Mouse (Mus musculus) liver, embryonic 15.5 days (tissue): ENCODE results near the gene Nsun3. TPM values are rescaled to one million over a fixed set of nuclear protein-coding genes. Genes with fewer than 3 reads are reported as not detected.

Experiments
- ATAC-seq: fragments of 200-750 bp; cut with Nextera tagmentation; 2 replicates; pipeline ENCODE4 v1.8.0; 2017; ENCODE audit warnings: moderate number of reproducible peaks, mild to moderate bottlenecking, moderate library complexity; ENCODE audit not compliant: insufficient read depth
- H3K27ac ChIP-seq: fragments of 300-500 bp; sonication (generic); replicated peaks from 2 replicates; pipeline ENCODE4 v1.5.1; 2015; ENCODE audit warnings: mild to moderate bottlenecking, inconsistent platforms
- H3K27me3 ChIP-seq: fragments of 300-500 bp; sonication (generic); 2 replicates; pipeline ENCODE4 v1.6.1; 2015; ENCODE audit warnings: mild to moderate bottlenecking, inconsistent platforms
- H3K36me3 ChIP-seq: fragments of 300-500 bp; sonication (generic); replicated peaks from 2 replicates; pipeline ENCODE4 v1.6.1; 2015; ENCODE audit warnings: moderate library complexity, mild to moderate bottlenecking, inconsistent platforms
- H3K4me1 ChIP-seq: fragments of 300-500 bp; sonication (generic); replicated peaks from 2 replicates; pipeline ENCODE4 v1.6.1; 2015; ENCODE audit warnings: inconsistent platforms
- H3K4me2 ChIP-seq: fragments of 300-500 bp; sonication (generic); 2 replicates; pipeline ENCODE4 v1.6.1; 2015; ENCODE audit warnings: moderate library complexity, mild to moderate bottlenecking, inconsistent platforms
- H3K4me3 ChIP-seq: fragments of 300-500 bp; sonication (generic); replicated peaks from 2 replicates; pipeline ENCODE4 v1.5.1; 2015; ENCODE audit warnings: mild to moderate bottlenecking, inconsistent platforms
- H3K9ac ChIP-seq: fragments of 300-500 bp; sonication (generic); 2 replicates; pipeline ENCODE4 v1.6.1; 2015; ENCODE audit warnings: moderate library complexity, mild to moderate bottlenecking, inconsistent platforms
- H3K9me3 ChIP-seq: fragments of 300-500 bp; sonication (generic); replicated peaks from 2 replicates; pipeline ENCODE4 v1.6.1; 2016; ENCODE audit warnings: inconsistent platforms
- WGBS: fragments of 180-500 bp; shearing (Covaris S2); methylation state at CpG from one replicate; pipeline ENCODE4 v1.1.7; 2015; ENCODE audit warnings: mixed read lengths; ENCODE audit not compliant: insufficient replicate concordance; 5-methylcytosine and 5-hydroxymethylcytosine counted together
- polyA plus RNA-seq: library from polyadenylated mRNA; unstranded; fragments of >200 nt; fragmentation: Nextera tagmentation; extraction: Ambion mirVana; gene quantifications from 2 replicates; pipeline ENCODE4 v1.2.1, GENCODE M21; 2015

Nsun3 gene
- polyA plus RNA-seq, 1 experiment from 2014 or later, result 4.6 TPM

DNA sequence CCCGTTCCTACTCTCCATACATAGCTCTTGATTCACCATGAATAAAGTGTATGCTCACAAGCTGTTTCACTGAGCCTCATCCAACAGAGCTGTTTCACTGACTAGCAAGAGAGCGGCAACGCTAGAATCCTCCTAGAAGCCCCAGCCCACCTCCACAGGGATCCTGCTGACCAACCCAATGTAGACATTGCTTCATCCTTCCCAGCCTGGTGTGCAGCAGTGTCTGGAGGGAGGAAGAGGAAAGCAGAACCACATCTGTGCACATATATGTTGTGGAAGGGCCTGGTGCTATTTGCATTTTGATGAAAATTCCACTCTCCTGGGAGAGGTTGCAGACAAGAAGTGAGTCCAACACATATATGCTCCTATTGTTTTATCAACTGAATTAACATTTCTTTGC, 18.0 kb upstream of the Nsun3 start:
- WGBS, result 87% methylated on average over 3 of the region's 3 CpGs
- no peak for ATAC-seq

DNA sequence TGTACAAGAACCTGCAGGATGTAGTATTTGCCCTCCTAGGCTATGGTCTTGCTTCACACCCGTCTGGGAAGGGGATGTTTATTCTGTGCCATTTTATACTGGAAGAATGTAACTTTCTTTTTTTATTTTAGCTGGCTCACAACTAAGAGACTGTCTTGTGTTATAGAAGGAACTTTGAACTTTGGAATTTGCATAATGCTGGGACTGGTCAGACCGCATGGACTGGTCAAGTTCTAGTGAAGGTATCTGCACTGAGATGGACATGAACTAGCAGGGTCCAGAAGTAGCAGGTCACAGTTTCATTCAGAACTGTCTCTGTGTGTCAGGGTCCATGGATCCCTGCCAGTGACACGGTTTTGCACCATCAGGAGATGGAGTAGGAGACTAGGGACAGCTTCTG, 13.2 kb upstream of the Nsun3 start:
- 49% methylated on average over 3 of the region's 3 CpGs for WGBS
- no peak overlapping the region for H3K4me2 ChIP-seq
- H3K27me3 ChIP-seq, result no peaks in the 10 kb centered on the region
- no peak overlapping the region for H3K9ac ChIP-seq
- no peaks in the 10 kb centered on the region for H3K36me3 ChIP-seq
- no peaks in the 10 kb centered on the region for H3K4me1 ChIP-seq
- H3K4me3 ChIP-seq, result no peak overlapping the region
- no peak overlapping the region for H3K27ac ChIP-seq
- ATAC-seq, result no peak; the same call in 1 of the 2 replicates
- H3K9me3 ChIP-seq, result no peaks in the 10 kb centered on the region

More for the DNA sequence above, 18.0 kb upstream of the Nsun3 start:
- Histone ChIP-seq H3K4me2 (no peak overlapping the region), H3K4me1 (no peaks in the 10 kb centered on the region), H3K4me3 (no peak overlapping the region), H3K36me3 (no peaks in the 10 kb centered on the region), H3K9me3 (no peaks in the 10 kb centered on the region), H3K9ac (no peak overlapping the region), H3K27me3 (no peaks in the 10 kb centered on the region), H3K27ac (no peak overlapping the region)

DNA sequence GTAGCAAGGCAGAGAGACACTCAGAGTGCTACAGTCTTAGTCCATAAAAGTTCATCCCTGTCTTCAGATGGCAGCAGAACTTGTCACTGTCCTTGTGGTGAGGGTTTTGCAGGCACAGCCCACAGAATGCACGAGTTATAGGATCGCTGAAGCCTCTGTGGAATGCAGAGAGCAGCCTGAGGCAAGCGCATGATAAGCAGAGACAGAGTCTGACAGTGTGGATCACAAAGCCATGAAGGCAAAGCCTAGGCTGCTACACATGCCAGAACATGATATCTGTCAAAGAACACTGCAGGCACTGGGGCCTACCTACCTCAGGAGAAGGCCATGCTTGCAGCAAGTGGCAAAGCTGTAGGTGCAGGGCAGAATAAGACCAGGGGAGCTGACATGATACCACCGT, 12.8 kb upstream of the Nsun3 start:
- no peak overlapping the region for H3K9ac ChIP-seq
- no peaks in the 10 kb centered on the region for H3K27me3 ChIP-seq
- 66% methylated on average over 4 of the region's 4 CpGs for WGBS
- no peaks in the 10 kb centered on the region for H3K36me3 ChIP-seq
- 0 out of 2 replicates have a peak, but pooled peaks have one; percentile 25 for ATAC-seq
- no peak overlapping the region for H3K4me3 ChIP-seq
- no peaks in the 10 kb centered on the region for H3K4me1 ChIP-seq
- H3K4me2 ChIP-seq, result no peak overlapping the region
- H3K27ac ChIP-seq, result no peak overlapping the region
- no peaks in the 10 kb centered on the region for H3K9me3 ChIP-seq

DNA sequence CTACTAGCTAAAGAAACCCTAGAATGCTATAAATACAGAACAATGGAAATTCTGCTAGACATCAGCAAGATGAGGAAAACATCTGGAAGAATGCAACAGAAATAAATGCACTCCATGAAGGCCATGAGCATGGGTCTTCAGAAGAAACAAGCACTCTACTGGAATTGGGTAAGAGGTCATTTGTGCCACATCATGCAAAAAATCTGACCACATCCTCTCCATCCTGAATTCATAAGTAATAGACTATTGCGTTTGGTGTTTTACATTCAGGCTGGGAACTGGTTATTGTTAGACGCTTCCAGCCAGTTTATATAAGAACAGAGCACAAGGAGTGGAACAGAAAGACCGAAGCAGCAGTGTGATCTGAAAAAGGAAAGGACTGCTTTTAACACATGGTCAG, 12.2 kb upstream of the Nsun3 start:
- Histone ChIP-seq H3K4me2 (no peak overlapping the region), H3K9me3 (no peaks in the 10 kb centered on the region), H3K27ac (no peak overlapping the region), H3K36me3 (no peaks in the 10 kb centered on the region), H3K4me3 (no peak overlapping the region), H3K27me3 (no peaks in the 10 kb centered on the region), H3K4me1 (no peaks in the 10 kb centered on the region), H3K9ac (no peak overlapping the region)
- no peak for ATAC-seq
- WGBS, result 72% methylated on average over 3 of the region's 3 CpGs

DNA sequence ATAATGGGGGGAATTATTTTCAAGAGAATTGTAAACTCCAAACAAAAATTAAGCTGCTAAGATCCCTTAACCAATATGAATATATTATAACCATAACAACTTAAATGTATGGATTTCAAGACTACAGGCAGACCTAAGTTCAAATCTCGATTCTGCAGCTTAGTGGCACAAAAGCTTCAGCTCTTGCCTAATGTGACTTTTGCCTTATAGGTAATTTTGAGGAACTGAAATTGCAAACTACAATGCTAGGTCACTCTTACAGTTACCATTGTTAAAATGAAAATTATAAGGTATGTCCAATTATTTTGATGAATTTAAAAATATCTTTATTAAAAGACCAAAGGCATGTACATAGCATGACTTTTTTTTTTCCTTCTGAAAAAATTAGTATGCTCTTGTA, 10.0 kb upstream of the Nsun3 start:
- ATAC-seq, result no peak
- WGBS, result 33% methylated on average over 1 of the region's 1 CpGs
- no peaks in the 10 kb centered on the region for H3K27me3 ChIP-seq
- no peaks in the 10 kb centered on the region for H3K36me3 ChIP-seq
- no peak overlapping the region for H3K27ac ChIP-seq
- H3K4me1 ChIP-seq, result no peaks in the 10 kb centered on the region
- no peak overlapping the region for H3K4me2 ChIP-seq
- no peak overlapping the region for H3K9ac ChIP-seq
- H3K4me3 ChIP-seq, result no peak overlapping the region
- no peaks in the 10 kb centered on the region for H3K9me3 ChIP-seq

- H3K36me3 ChIP-seq, result peaks cover 3% of the 10 kb centered on the region; the same call in 1 of the 2 replicates
Measured at GRCm38 (mm10) chr16:62782229-62782628, 4.4 kb downstream of the Nsun3 start.

GRCm38 (mm10) chr16:62778282-62778681, 8.3 kb downstream of the Nsun3 start:
- Histone ChIP-seq H3K36me3 (peaks cover 8% of the 10 kb centered on the region), H3K27me3 (no peaks in the 10 kb centered on the region), H3K4me1 (no peaks in the 10 kb centered on the region), H3K9ac (no peak overlapping the region), H3K4me2 (no peak overlapping the region), H3K4me3 (no peak overlapping the region), H3K27ac (no peak overlapping the region), H3K9me3 (no peaks in the 10 kb centered on the region)
- ATAC-seq, result no peak
- WGBS, result 83% methylated on average over 10 of the region's 10 CpGs

More at GRCm38 (mm10) chr16:62782229-62782628, 4.4 kb downstream of the Nsun3 start:
- H3K9ac ChIP-seq, result no peak overlapping the region
- H3K4me1 ChIP-seq, result peaks cover 17% of the 10 kb centered on the region
- no peak for ATAC-seq
- no peaks in the 10 kb centered on the region for H3K9me3 ChIP-seq
- H3K4me2 ChIP-seq, result no peak overlapping the region
- no peaks in the 10 kb centered on the region for H3K27me3 ChIP-seq
- no peak overlapping the region for H3K4me3 ChIP-seq
- WGBS, result 40% methylated on average over 5 of the region's 5 CpGs
- no peak overlapping the region for H3K27ac ChIP-seq

GRCm38 (mm10) chr16:62776034-62776433, 10.6 kb downstream of the Nsun3 start:
- Histone ChIP-seq H3K9me3 (no peaks in the 10 kb centered on the region), H3K4me2 (no peak overlapping the region), H3K4me3 (no peak overlapping the region), H3K36me3 (peaks cover 8% of the 10 kb centered on the region; the same call in 1 of the 2 replicates), H3K9ac (no peak overlapping the region), H3K27ac (no peak overlapping the region), H3K4me1 (no peaks in the 10 kb centered on the region), H3K27me3 (no peaks in the 10 kb centered on the region)
- no peak for ATAC-seq
- WGBS, result 83% methylated on average over 11 of the region's 11 CpGs

- 73% methylated on average over 4 of the region's 4 CpGs for WGBS
- no peaks in the 10 kb centered on the region for H3K9me3 ChIP-seq
- no peak overlapping the region for H3K27ac ChIP-seq
- no peaks in the 10 kb centered on the region for H3K4me1 ChIP-seq
- H3K4me3 ChIP-seq, result no peak overlapping the region
- no peak overlapping the region for H3K4me2 ChIP-seq
- no peak overlapping the region for H3K9ac ChIP-seq
- H3K36me3 ChIP-seq, result peaks cover 9% of the 10 kb centered on the region; the same call in 1 of the 2 replicates
- no peaks in the 10 kb centered on the region for H3K27me3 ChIP-seq
- ATAC-seq, result no peak
Measured at GRCm38 (mm10) chr16:62773462-62773861, 13.2 kb downstream of the Nsun3 start.

DNA sequence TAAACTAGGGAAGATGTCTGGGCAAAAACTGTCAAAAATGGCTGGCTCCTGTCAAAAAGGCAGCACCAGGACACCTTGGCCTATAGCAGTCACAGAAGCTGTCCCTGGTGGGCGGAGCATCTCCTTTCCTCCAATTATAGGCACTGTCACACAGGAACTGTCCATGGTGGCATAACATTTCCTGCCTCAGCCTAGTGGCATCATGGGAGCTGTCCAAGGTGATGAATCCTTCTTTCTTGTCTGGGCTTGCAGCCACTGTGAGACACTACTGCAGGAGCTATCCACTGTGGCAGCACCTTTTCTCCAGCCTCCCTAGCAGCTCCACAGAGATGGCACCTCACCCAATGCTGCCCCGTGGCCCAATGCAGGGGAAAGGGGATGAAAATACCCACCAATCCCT, 28.3 kb downstream of the Nsun3 start:
- 76% methylated on average over 2 of the region's 2 CpGs for WGBS
- Histone ChIP-seq H3K4me3 (no peak overlapping the region), H3K4me1 (no peaks in the 10 kb centered on the region), H3K36me3 (no peaks in the 10 kb centered on the region; the same call in 1 of the 2 replicates), H3K4me2 (no peak overlapping the region), H3K9ac (no peak overlapping the region), H3K27ac (no peak overlapping the region), H3K27me3 (no peaks in the 10 kb centered on the region), H3K9me3 (no peaks in the 10 kb centered on the region)
- no peak for ATAC-seq

DNA sequence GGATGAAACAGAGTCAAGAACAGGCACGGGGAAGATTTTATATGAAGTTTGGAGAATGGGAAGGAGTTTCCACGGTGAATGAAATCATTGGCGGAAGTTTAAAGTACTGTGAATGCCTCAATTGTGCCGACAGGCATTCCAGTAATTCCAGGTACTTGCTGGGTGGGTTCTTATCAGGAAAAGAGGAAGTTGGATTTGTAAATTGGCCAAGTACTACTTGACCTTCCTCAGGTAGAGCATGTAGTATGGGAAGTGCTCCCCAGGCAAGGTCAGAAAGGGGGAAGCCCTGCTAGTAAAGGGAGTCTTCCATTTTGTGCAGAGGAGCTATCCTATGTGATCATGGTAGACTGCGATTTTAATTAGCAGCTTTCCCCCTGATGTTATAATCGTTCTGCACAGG, 31.3 kb downstream of the Nsun3 start:
- Histone ChIP-seq H3K4me1 (no peaks in the 10 kb centered on the region), H3K9ac (no peak overlapping the region), H3K27ac (no peak overlapping the region), H3K4me2 (no peak overlapping the region), H3K9me3 (no peaks in the 10 kb centered on the region), H3K27me3 (no peaks in the 10 kb centered on the region), H3K4me3 (no peak overlapping the region), H3K36me3 (no peaks in the 10 kb centered on the region; the same call in 1 of the 2 replicates)
- WGBS, result 73% methylated on average over 6 of the region's 6 CpGs
- no peak for ATAC-seq

DNA sequence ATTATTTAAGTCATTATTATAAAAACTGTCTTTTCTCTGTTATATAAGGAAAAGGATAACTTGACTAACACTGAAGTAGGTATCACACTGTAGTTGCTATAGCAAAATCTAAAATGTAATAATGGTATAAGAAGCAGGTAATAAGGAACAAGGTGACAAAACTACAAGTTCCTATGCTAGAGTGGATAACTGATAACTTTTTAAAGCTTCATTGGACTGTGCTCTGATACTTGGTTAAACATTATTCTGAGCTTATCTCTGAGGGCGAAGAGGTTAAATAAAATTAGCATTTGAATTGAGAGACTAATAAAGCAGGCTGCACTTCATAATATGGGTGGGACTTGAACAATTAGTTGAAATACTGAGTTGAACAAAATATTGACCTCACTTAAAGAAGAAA, 33.0 kb downstream of the Nsun3 start:
- H3K36me3 ChIP-seq, result no peaks in the 10 kb centered on the region; the same call in 1 of the 2 replicates
- H3K9me3 ChIP-seq, result no peaks in the 10 kb centered on the region
- H3K4me1 ChIP-seq, result no peaks in the 10 kb centered on the region
- H3K4me2 ChIP-seq, result no peak overlapping the region
- H3K27me3 ChIP-seq, result no peaks in the 10 kb centered on the region
- no peak overlapping the region for H3K4me3 ChIP-seq
- H3K9ac ChIP-seq, result no peak overlapping the region
- WGBS, result 66% methylated on average over 1 of the region's 1 CpGs
- ATAC-seq, result no peak
- H3K27ac ChIP-seq, result no peak overlapping the region
